Mouse (Mus musculus) E14TG2a.4 (cell line): ENCODE data around the gene Sgsm1.
A peak's percentile ranks its signal among the peaks of the same experiment; 100 is the strongest.

Experiments
- H3K27me3 ChIP-seq: 2 replicates; pipeline ENCODE4 v1.6.1; 2014; ENCODE audit warnings: low read length, control low read depth; ENCODE audit not compliant: insufficient read depth
- H3K36me3 ChIP-seq: 2 replicates; pipeline ENCODE4 v1.6.1; 2014; ENCODE audit warnings: low read length, control low read depth; ENCODE audit not compliant: insufficient read depth
- H3K4me1 ChIP-seq: replicated peaks from 2 replicates; pipeline ENCODE4 v1.6.1; 2014; ENCODE audit warnings: low read depth, low read length, control low read depth
- H3K4me3 ChIP-seq: replicated peaks from 2 replicates; pipeline ENCODE4 v1.5.1; 2014; ENCODE audit warnings: mild to moderate bottlenecking, low read length
- H3K9me3 ChIP-seq: 2 replicates; pipeline ENCODE4 v1.6.1; 2014; ENCODE audit warnings: low read length, control low read depth
- CTCF ChIP-seq: conservative IDR thresholded peaks from 2 replicates; pipeline ENCODE4 v1.5.1; 2014; ENCODE audit warnings: low read length
- NANOG ChIP-seq: IDR thresholded peaks from 2 replicates; pipeline ENCODE4 v1.6.1; 2014; ENCODE audit warnings: borderline replicate concordance, low read length, mixed read lengths
- POU5F1 ChIP-seq: IDR thresholded peaks from 2 replicates; pipeline ENCODE4 v1.6.1; 2014; ENCODE audit warnings: low read length, borderline replicate concordance

The Sgsm1 gene

GRCm38 (mm10) chr5:113310377-113311003, at the start of gene Sgsm1:
TSS of gene Sgsm1 (minus strand) at chr5:113310786.
- H3K9me3 ChIP-seq: no peaks in the 10 kb centered on the region
- H3K27me3 ChIP-seq: peaks cover 20% of the 10 kb centered on the region
- H3K4me1 ChIP-seq: peaks cover 56% of the 10 kb centered on the region
- H3K36me3 ChIP-seq: peaks cover 5% of the 10 kb centered on the region
- no peak for TF ChIP-seq POU5F1
- TF ChIP-seq CTCF: peak; percentile 31
- peak within 1 kb of the TSS; percentile 91 for H3K4me3 ChIP-seq

GRCm38 (mm10) chr5:113358833-113359232, 48.2 kb upstream of the Sgsm1 start:
- Histone ChIP-seq H3K4me1 (peaks cover 78% of the 10 kb centered on the region), H3K27me3 (no peaks in the 10 kb centered on the region; the same call in 1 of the 2 replicates), H3K36me3 (peaks cover 20% of the 10 kb centered on the region), H3K9me3 (no peaks in the 10 kb centered on the region), H3K4me3 (peak overlapping the region; percentile 54)
- TF ChIP-seq CTCF: no peak

GRCm38 (mm10) chr5:113357656-113358055, 47.1 kb upstream of the Sgsm1 start:
- H3K36me3 ChIP-seq: peaks cover 15% of the 10 kb centered on the region; the same call in 1 of the 2 replicates
- no peak for TF ChIP-seq NANOG
- TF ChIP-seq POU5F1: no peak
- TF ChIP-seq CTCF: no peak

GRCm38 (mm10) chr5:113357186-113357585, 46.6 kb upstream of the Sgsm1 start, which contains the start of gene Aym1:
TSS of gene Aym1 (plus strand) at chr5:113357294.
- Histone ChIP-seq H3K27me3 (no peaks in the 10 kb centered on the region), H3K9me3 (no peaks in the 10 kb centered on the region), H3K36me3 (0 out of 2 replicates have a peak, but pooled peaks cover 11% of the 10 kb centered on the region), H3K4me3 (peak within 1 kb of the TSS; percentile 46), H3K4me1 (peaks cover 92% of the 10 kb centered on the region)
- no peak for TF ChIP-seq NANOG
- TF ChIP-seq POU5F1: no peak
- TF ChIP-seq CTCF: no peak

More at GRCm38 (mm10) chr5:113357656-113358055, 47.1 kb upstream of the Sgsm1 start:
- H3K9me3 ChIP-seq: no peaks in the 10 kb centered on the region
- peaks cover 88% of the 10 kb centered on the region for H3K4me1 ChIP-seq
- H3K27me3 ChIP-seq: no peaks in the 10 kb centered on the region
- H3K4me3 ChIP-seq: no peak overlapping the region

GRCm38 (mm10) chr5:113354311-113354710, 43.7 kb upstream of the Sgsm1 start:
- Histone ChIP-seq H3K4me3 (peak overlapping the region; percentile 61), H3K9me3 (no peaks in the 10 kb centered on the region), H3K4me1 (peaks cover 91% of the 10 kb centered on the region), H3K27me3 (peaks cover 6% of the 10 kb centered on the region; the same call in 1 of the 2 replicates), H3K36me3 (no peaks in the 10 kb centered on the region)
- TF ChIP-seq POU5F1: no peak
- no peak for TF ChIP-seq NANOG
- no peak for TF ChIP-seq CTCF

- no peaks in the 10 kb centered on the region for H3K9me3 ChIP-seq
- TF ChIP-seq NANOG: no peak
- TF ChIP-seq CTCF: no peak
- TF ChIP-seq POU5F1: no peak
- no peaks in the 10 kb centered on the region for H3K36me3 ChIP-seq
Measured at GRCm38 (mm10) chr5:113352636-113353035, 42.0 kb upstream of the Sgsm1 start.

GRCm38 (mm10) chr5:113351768-113352167, 41.2 kb upstream of the Sgsm1 start:
- Histone ChIP-seq H3K36me3 (no peaks in the 10 kb centered on the region), H3K27me3 (peaks cover 6% of the 10 kb centered on the region; the same call in 1 of the 2 replicates), H3K4me1 (peaks cover 85% of the 10 kb centered on the region), H3K9me3 (no peaks in the 10 kb centered on the region), H3K4me3 (no peak overlapping the region)
- TF ChIP-seq NANOG (no peak), POU5F1 (no peak), CTCF (no peak)

More at GRCm38 (mm10) chr5:113352636-113353035, 42.0 kb upstream of the Sgsm1 start:
- Histone ChIP-seq H3K4me1 (peaks cover 91% of the 10 kb centered on the region), H3K4me3 (0 out of 2 replicates have a peak overlapping the region, but pooled peaks have one; percentile 61), H3K27me3 (peaks cover 6% of the 10 kb centered on the region; the same call in 1 of the 2 replicates)

GRCm38 (mm10) chr5:113349810-113350209, 39.2 kb upstream of the Sgsm1 start:
- H3K36me3 ChIP-seq: no peaks in the 10 kb centered on the region
- H3K9me3 ChIP-seq: no peaks in the 10 kb centered on the region
- no peak overlapping the region for H3K4me3 ChIP-seq
- H3K27me3 ChIP-seq: peaks cover 6% of the 10 kb centered on the region; the same call in 1 of the 2 replicates
- H3K4me1 ChIP-seq: peaks cover 78% of the 10 kb centered on the region
- no peak for TF ChIP-seq NANOG
- TF ChIP-seq POU5F1: no peak
- no peak for TF ChIP-seq CTCF

GRCm38 (mm10) chr5:113349226-113349625, 38.6 kb upstream of the Sgsm1 start:
- Histone ChIP-seq H3K9me3 (no peaks in the 10 kb centered on the region), H3K36me3 (peaks cover 2% of the 10 kb centered on the region), H3K4me3 (0 out of 2 replicates have a peak overlapping the region, but pooled peaks have one; percentile 81), H3K4me1 (peaks cover 78% of the 10 kb centered on the region), H3K27me3 (peaks cover 6% of the 10 kb centered on the region; the same call in 1 of the 2 replicates)
- no peak for TF ChIP-seq CTCF
- no peak for TF ChIP-seq NANOG
- no peak for TF ChIP-seq POU5F1
